In the genomic region with DNA sequence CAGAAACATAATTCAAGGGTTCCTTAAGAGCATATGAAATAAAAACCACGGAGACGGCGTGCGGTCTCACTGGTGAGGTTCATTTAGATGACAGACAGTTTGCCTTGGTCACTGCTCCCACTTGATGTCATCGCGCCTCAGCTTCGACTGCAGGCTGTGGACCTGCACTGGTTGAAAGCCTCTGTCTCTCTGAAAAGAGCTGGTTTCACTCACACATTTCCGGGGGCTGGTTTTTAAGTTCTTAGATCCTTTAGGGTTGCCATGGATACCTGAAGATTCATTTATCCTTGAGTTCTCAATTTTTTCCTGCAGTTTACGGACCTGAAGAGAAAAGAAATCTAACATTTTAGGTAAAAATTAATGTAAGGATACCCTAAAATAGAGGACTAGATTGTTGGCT, we compare ENCODE assay signal across 15 mouse cellular contexts. TPM values are rescaled to one million over a fixed set of nuclear protein-coding genes. Genes with fewer than 3 reads are reported as not detected.
"Had no signal": no experiment of that assay in that cellular context is flagged by ENCODE, and none has a peak within 500 bp of the region (broad histone marks: within the 10 kb centered on the region; RNA-seq: fewer than 3 reads in every experiment).

No protein-coding gene starts in this region.

- H3K4me3 ChIP-seq: limb, embryonic 10.5 days; liver, embryonic 15.5 days; neural tube, embryonic 12.5 days had no signal

- H3K27me3 ChIP-seq: liver, embryonic 15.5 days; neural tube, embryonic 12.5 days had no signal

- ATAC-seq: intestine, embryonic 16.5 days; lung, postnatal 0 days had no signal

- H3K4me2 ChIP-seq: liver, embryonic 11.5 days; liver, embryonic 15.5 days; neural tube, embryonic 12.5 days had no signal

- H3K9ac ChIP-seq: liver, embryonic 15.5 days; neural tube, embryonic 12.5 days had no signal

- H3K4me1 ChIP-seq: liver, embryonic 15.5 days had no signal

- DNase-seq: kidney, adult 8-10 months; kidney, postnatal 25 days; lung, adult 2 months; lung, postnatal 36 days; right cerebral cortex, postnatal 25 days; thymus, adult 18-20 months; thymus, postnatal 14 days had no signal

- H3K27ac ChIP-seq: limb, embryonic 10.5 days; liver, embryonic 15.5 days; neural tube, embryonic 12.5 days; stomach, postnatal 0 days had no signal

- H3K9me3 ChIP-seq: limb, embryonic 10.5 days; liver, embryonic 15.5 days; neural tube, embryonic 12.5 days had no signal

- H3K36me3 ChIP-seq: limb, embryonic 10.5 days; neural tube, embryonic 12.5 days had no signal

RNA-seq across cellular contexts. Expression of a gene that starts 3.2 kb away (rescaled TPM):
- total RNA-seq: monocyte, adult 5-6 weeks had no signal
- polyA plus RNA-seq: liver, embryonic 15.5 days had no signal
